Mouse (Mus musculus): ENCODE data around the gene Hdac9.

DNA sequence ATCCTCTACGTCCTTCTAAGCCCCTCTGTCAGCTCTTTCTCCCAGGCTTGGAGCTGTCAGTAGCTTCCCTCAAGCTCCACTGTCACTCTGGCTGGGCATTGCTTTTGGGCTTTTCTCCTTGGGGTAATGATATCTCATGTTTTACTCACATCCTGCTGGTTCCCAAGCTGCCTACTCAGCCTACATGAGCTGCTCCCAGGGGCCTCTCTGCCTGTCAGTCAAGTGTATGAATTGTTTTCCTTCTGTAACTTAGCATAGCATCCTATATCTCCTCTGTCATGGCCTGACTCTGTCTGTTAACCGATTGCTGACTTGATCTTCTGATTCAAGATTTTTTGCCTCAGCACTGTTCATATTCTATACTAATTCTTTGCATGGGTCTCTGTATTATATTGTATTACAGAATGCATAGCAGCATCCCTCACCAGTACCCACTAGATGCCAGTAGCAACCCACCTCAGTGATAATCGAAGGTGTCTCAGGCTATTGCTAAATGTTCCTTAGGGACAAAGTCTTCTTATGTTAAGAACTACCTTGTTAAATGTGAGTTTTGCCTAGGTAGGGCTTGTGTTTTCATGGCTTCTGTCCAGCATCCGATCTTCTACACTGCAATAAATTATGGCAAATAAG is 582.3 kb downstream of the Hdac9 start:
- no peak for TF ChIP-seq GATA1 (IDR thresholded peaks at IDR 0.05; ENCODE audit: borderline replicate concordance, low read length)
- no peak for TF ChIP-seq FLI1 (IDR thresholded peaks at IDR 0.05; ENCODE audit: low read length)
